Mouse (Mus musculus) embryonic facial prominence, embryonic 12.5 days (tissue): ENCODE measurements around the gene Ndnf. TPM values are rescaled to one million over a fixed set of nuclear protein-coding genes. Genes with fewer than 3 reads are reported as not detected.

Source experiments
- ATAC-seq: fragments of 200-750 bp; cut with Nextera tagmentation; 2 replicates; pipeline ENCODE4 v1.8.0; 2017; ENCODE audit not compliant: insufficient number of reproducible peaks, insufficient read depth, low FRiP score, low TSS enrichment
- H3K27ac ChIP-seq: fragments of 300-500 bp; sonication (generic); 2 replicates; pipeline ENCODE4 v1.5.1; 2016; ENCODE audit warnings: mild to moderate bottlenecking
- H3K27me3 ChIP-seq: fragments of 300-500 bp; sonication (generic); 2 replicates; pipeline ENCODE4 v1.6.1; 2016; ENCODE audit warnings: mild to moderate bottlenecking, moderate library complexity
- H3K36me3 ChIP-seq: fragments of 300-500 bp; sonication (generic); 2 replicates; pipeline ENCODE4 v1.6.1; 2016; ENCODE audit warnings: mild to moderate bottlenecking
- H3K4me1 ChIP-seq: fragments of 300-500 bp; sonication (generic); 2 replicates; pipeline ENCODE4 v1.6.1; 2016
- H3K4me2 ChIP-seq: fragments of 300-500 bp; sonication (generic); replicated peaks from 2 replicates; pipeline ENCODE4 v1.6.1; 2016; ENCODE audit warnings: mild to moderate bottlenecking, moderate library complexity
- H3K4me3 ChIP-seq: fragments of 300-500 bp; sonication (generic); 2 replicates; pipeline ENCODE4 v1.5.1; 2016; ENCODE audit warnings: mild to moderate bottlenecking
- H3K9ac ChIP-seq: fragments of 300-500 bp; sonication (generic); 2 replicates; pipeline ENCODE4 v1.6.1; 2016; ENCODE audit warnings: mild to moderate bottlenecking, moderate library complexity
- H3K9me3 ChIP-seq: fragments of 300-500 bp; sonication (generic); 2 replicates; pipeline ENCODE4 v1.6.1; 2016; ENCODE audit warnings: mild to moderate bottlenecking, moderate library complexity
- WGBS: fragments of 180-500 bp; shearing (Covaris S2); methylation state at CpG from one replicate; pipeline ENCODE4 v1.1.7; 2016; 5-methylcytosine and 5-hydroxymethylcytosine counted together
- polyA plus RNA-seq: library from polyadenylated mRNA; unstranded; fragments of >200 nt; fragmentation: Nextera tagmentation; extraction: Ambion mirVana; gene quantifications from 2 replicates; pipeline ENCODE4 v1.2.1, GENCODE M21; 2016

The Ndnf gene
- polyA plus RNA-seq, 1 experiment from 2014 or later, result 12.0 TPM

GRCm38 (mm10) chr6:65666295-65666694 lies 5.1 kb upstream of the Ndnf start:
- Histone ChIP-seq H3K27ac (no peak overlapping the region), H3K4me2 (no peak overlapping the region), H3K9me3 (no peaks in the 10 kb centered on the region), H3K4me1 (no peaks in the 10 kb centered on the region), H3K9ac (no peak overlapping the region), H3K27me3 (no peaks in the 10 kb centered on the region), H3K4me3 (no peak overlapping the region), H3K36me3 (no peaks in the 10 kb centered on the region)
- 80% methylated on average over 3 of the region's 3 CpGs for WGBS
- ATAC-seq, result no peak

DNA sequence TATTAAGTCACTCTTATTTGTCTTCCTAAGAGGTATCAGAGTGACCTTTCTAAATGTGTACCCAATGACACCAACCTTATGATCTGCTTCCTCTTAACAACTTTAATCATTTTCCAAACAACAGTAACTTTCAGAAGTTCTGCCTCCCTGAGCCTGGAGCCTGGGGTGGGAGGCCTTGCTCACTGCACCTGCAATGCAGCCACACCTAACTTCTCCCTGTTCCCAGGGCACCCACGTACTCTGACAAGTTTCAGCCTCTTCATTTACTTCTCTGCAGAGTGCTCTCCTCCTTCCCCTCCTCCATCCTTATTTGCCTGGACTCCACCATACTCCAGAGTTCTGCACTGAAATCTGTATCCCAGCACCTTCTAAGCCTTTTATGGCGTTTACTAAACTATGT lies 1.4 kb upstream of the Ndnf start:
- ATAC-seq, result no peak
- H3K4me1 ChIP-seq, result peaks cover 7% of the 10 kb centered on the region; the same call in 1 of the 2 replicates
- H3K36me3 ChIP-seq, result no peaks in the 10 kb centered on the region
- H3K27me3 ChIP-seq, result no peaks in the 10 kb centered on the region
- H3K9me3 ChIP-seq, result no peaks in the 10 kb centered on the region
- WGBS, result 46% methylated on average over 2 of the region's 2 CpGs
- H3K9ac ChIP-seq, result no peak overlapping the region
- H3K4me3 ChIP-seq, result no peak overlapping the region
- H3K4me2 ChIP-seq, result no peak overlapping the region
- no peak overlapping the region for H3K27ac ChIP-seq

DNA sequence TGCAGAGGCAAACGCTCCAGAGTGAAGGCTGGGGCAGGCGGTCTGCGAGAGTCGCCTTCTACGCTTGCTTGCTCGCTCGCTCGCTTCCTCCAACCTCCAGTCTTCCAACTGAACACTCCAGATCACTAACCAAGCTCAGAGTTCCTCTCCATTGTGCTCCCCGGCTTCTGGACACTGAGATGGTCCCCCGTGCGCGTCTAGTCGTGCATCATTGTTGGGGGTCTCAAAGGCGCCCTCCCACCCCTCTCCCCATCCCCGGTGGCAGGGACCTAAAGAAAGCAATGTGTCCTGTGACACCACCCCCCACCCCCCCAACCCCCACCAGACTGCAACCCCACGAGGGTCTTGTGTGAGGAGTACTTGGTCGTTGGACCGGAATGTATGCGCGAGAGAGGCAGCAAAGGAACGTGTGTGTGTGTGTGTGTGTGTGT lies 394 bp upstream of the Ndnf start:
- Histone ChIP-seq H3K9me3 (no peaks in the 10 kb centered on the region), H3K27ac (peak overlapping the region; percentile 72; the same call in 1 of the 2 replicates), H3K4me3 (peak overlapping the region; percentile 69), H3K9ac (peak overlapping the region; percentile 78), H3K36me3 (no peaks in the 10 kb centered on the region), H3K4me2 (peak overlapping the region; percentile 89), H3K4me1 (peaks cover 7% of the 10 kb centered on the region; the same call in 1 of the 2 replicates), H3K27me3 (no peaks in the 10 kb centered on the region)
- ATAC-seq, result peak; percentile 54
- WGBS, result under 1% methylated on average over 21 of the region's 21 CpGs

GRCm38 (mm10) chr6:65672131-65673031 lies 991 bp downstream of the Ndnf start:
- under 1% methylated on average over 57 of the region's 57 CpGs for WGBS
- peak overlapping the region; percentile 89 for H3K4me2 ChIP-seq
- H3K4me3 ChIP-seq, result peak overlapping the region; percentile 69
- H3K4me1 ChIP-seq, result peaks cover 7% of the 10 kb centered on the region; the same call in 1 of the 2 replicates
- H3K36me3 ChIP-seq, result no peaks in the 10 kb centered on the region
- ATAC-seq, result 0 out of 2 replicates have a peak, but pooled peaks have one; percentile 63
- H3K9ac ChIP-seq, result peak overlapping the region; percentile 78
- peak overlapping the region; percentile 18 for H3K27ac ChIP-seq
- no peaks in the 10 kb centered on the region for H3K9me3 ChIP-seq
- no peaks in the 10 kb centered on the region for H3K27me3 ChIP-seq

DNA sequence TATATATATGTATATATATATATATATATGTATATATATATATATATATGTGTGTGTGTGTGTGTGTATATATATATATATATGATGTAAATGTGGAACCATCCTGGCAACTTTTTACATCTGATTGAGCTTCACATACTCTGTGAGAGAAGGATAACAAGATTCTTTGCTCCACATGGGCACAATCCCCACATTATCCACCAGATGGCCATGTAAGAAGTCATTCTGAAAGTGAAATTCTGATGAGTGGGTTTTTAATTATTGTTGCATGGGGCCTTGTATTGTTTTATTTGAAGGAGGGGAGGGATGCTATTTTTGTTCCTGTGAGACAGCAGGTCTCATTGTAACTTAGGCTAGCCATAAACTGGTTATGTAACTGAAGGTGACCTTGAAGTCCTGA lies 22.5 kb downstream of the Ndnf start:
- Histone ChIP-seq H3K36me3 (no peaks in the 10 kb centered on the region), H3K9ac (no peak overlapping the region), H3K27me3 (no peaks in the 10 kb centered on the region), H3K4me1 (peaks cover 4% of the 10 kb centered on the region; the same call in 1 of the 2 replicates), H3K4me2 (no peak overlapping the region), H3K4me3 (no peak overlapping the region), H3K9me3 (no peaks in the 10 kb centered on the region), H3K27ac (no peak overlapping the region)
- no peak for ATAC-seq

DNA sequence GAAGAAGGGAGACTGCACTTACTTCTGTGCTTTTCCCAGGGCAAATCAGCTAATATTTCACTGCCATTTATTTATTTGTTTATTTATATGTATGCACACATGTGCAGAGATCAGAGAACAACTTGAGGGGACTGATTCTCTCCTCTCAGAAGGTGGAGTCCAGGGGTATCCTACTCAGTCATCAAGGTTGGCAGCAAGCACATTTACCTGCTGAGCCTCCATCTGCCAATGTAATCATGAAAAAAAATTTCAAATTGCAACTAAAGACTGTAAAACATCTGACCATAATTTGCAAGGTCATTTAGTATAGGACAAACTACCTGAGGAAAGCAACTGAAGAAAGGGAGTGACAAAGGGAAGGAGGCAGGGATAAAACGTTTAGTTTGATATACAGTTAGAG lies 49.3 kb downstream of the Ndnf start:
- H3K27me3 ChIP-seq, result no peaks in the 10 kb centered on the region
- no peak overlapping the region for H3K9ac ChIP-seq
- ATAC-seq, result no peak
- no peak overlapping the region for H3K4me3 ChIP-seq
- no peak overlapping the region for H3K4me2 ChIP-seq
- no peaks in the 10 kb centered on the region for H3K9me3 ChIP-seq
- H3K4me1 ChIP-seq, result no peaks in the 10 kb centered on the region
- no peak overlapping the region for H3K27ac ChIP-seq
- WGBS, result 60% methylated on average over 1 of the region's 1 CpGs
- H3K36me3 ChIP-seq, result no peaks in the 10 kb centered on the region

DNA sequence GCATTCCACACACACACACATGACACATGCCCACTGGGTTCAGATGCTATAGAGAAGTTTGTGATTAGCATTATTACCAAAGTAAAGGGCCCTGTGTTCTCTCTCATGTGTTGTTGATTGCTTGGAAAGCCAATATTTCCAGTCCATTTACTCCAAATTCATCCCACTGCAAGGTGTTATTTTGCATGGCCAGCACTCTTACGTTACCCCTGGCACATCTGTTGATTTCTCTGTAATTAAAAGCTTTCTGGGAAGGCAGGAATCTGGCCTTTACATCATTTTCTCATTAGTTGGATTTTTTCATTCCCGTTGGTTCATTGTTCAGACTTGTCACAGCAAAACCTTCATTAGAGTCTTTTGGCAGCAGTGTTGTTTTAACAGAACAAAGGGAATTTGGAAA lies 54.3 kb downstream of the Ndnf start:
- H3K4me1 ChIP-seq, result no peaks in the 10 kb centered on the region
- no peaks in the 10 kb centered on the region for H3K36me3 ChIP-seq
- no peak overlapping the region for H3K4me3 ChIP-seq
- no peak overlapping the region for H3K9ac ChIP-seq
- WGBS, result 43% methylated on average over 2 of the region's 2 CpGs
- H3K9me3 ChIP-seq, result no peaks in the 10 kb centered on the region
- no peaks in the 10 kb centered on the region for H3K27me3 ChIP-seq
- H3K27ac ChIP-seq, result no peak overlapping the region
- H3K4me2 ChIP-seq, result no peak overlapping the region
- ATAC-seq, result no peak

GRCm38 (mm10) chr6:65728261-65728660 lies 56.9 kb downstream of the Ndnf start:
- H3K4me3 ChIP-seq, result no peak overlapping the region
- H3K9ac ChIP-seq, result no peak overlapping the region
- no peaks in the 10 kb centered on the region for H3K9me3 ChIP-seq
- H3K27me3 ChIP-seq, result no peaks in the 10 kb centered on the region
- H3K4me1 ChIP-seq, result no peaks in the 10 kb centered on the region
- H3K36me3 ChIP-seq, result no peaks in the 10 kb centered on the region
- no peak overlapping the region for H3K27ac ChIP-seq
- WGBS, result 72% methylated on average over 3 of the region's 3 CpGs
- no peak for ATAC-seq
- H3K4me2 ChIP-seq, result no peak overlapping the region

DNA sequence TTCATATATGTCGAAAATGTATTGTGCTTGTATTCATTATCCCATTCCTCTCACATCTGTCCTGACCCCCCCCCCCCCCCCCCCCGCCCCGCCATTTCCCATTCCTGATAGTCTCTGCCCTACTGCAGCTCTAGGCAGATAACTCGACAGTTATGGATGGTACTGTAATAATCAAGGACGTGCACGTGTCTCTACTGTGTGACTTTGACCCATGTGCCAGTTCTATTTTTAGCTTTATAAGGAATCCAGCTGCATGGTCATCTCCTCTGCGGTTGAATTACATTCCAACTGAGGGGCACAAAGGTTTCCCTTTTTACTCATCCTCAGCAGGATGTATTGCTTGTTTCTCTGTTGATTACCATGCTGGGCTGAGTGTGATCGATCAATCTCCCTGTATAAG lies 68.1 kb downstream of the Ndnf start:
- ATAC-seq, result no peak
- Histone ChIP-seq H3K36me3 (no peaks in the 10 kb centered on the region), H3K4me3 (no peak overlapping the region), H3K27ac (no peak overlapping the region), H3K9me3 (no peaks in the 10 kb centered on the region), H3K27me3 (no peaks in the 10 kb centered on the region; the same call in 1 of the 2 replicates), H3K4me1 (no peaks in the 10 kb centered on the region), H3K9ac (no peak overlapping the region), H3K4me2 (no peak overlapping the region)
- 67% methylated on average over 6 of the region's 8 CpGs for WGBS

DNA sequence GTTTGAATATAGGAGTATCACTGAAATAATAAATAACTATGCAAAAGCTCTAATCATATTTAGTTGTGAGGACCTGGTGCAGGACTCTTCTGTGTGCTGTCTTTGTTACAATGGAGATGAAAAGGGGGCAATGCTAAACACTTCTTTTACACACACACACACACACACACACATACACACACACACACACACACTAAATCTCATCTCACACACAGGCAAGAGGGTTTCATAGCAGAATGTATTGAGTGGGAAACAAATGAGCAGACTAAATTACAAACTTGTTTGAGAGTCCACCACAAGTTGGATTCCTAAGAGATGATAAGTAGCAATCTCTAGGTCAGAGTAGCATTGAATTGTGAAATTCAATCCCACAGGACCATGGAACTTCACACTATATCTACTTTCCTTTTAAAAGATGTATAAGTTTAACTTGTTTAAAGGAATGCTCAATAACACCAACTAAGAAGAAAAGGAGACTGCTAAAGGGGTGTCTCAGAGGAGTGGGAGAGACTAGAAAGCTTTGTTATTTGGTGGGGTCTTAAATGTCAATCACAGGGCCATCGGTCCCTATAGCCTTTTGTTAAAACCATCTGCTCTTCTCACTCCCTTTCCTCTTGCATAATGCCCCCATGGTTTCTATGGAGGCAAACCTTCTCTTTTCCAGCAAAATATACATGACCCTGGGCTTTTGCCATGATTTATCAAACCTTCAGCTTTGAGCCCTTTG lies 71.9 kb downstream of the Ndnf start:
- no peaks in the 10 kb centered on the region for H3K27me3 ChIP-seq
- H3K4me1 ChIP-seq, result no peaks in the 10 kb centered on the region
- WGBS, result 54% methylated on average over 1 of the region's 1 CpGs
- H3K27ac ChIP-seq, result no peak overlapping the region
- no peak overlapping the region for H3K9ac ChIP-seq
- H3K4me2 ChIP-seq, result no peak overlapping the region
- no peak for ATAC-seq
- H3K9me3 ChIP-seq, result no peaks in the 10 kb centered on the region
- no peaks in the 10 kb centered on the region for H3K36me3 ChIP-seq
- H3K4me3 ChIP-seq, result no peak overlapping the region

- ATAC-seq, result no peak
- Histone ChIP-seq H3K4me3 (no peak overlapping the region), H3K27me3 (no peaks in the 10 kb centered on the region), H3K4me2 (no peak overlapping the region), H3K36me3 (no peaks in the 10 kb centered on the region), H3K9me3 (no peaks in the 10 kb centered on the region), H3K9ac (no peak overlapping the region), H3K4me1 (no peaks in the 10 kb centered on the region), H3K27ac (no peak overlapping the region)
Measured at GRCm38 (mm10) chr6:65743871-65744202, 72.4 kb downstream of the Ndnf start.

DNA sequence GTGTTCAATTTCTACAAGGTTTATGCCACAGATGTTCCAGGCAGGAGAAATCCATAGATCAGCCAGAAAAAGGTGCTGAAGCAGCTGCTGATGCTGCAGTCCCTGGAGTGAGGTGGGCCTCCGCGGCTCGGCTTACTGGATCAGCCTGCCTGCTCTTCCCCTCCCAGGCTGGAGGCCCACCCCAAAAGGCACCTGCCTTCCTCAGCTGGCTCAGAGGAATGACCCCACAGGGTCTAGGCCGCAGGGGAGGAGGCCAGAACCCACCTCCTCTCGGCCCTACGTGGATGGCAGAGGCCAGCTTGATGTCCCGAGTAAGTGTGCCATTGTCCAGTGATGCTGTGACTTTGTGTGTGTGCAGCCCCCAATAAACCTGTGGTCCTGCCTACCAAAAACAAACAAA lies 86.8 kb downstream of the Ndnf start:
- Histone ChIP-seq H3K36me3 (no peaks in the 10 kb centered on the region), H3K27ac (no peak overlapping the region), H3K9me3 (no peaks in the 10 kb centered on the region), H3K4me2 (no peak overlapping the region), H3K9ac (no peak overlapping the region), H3K4me1 (peaks cover 9% of the 10 kb centered on the region), H3K4me3 (no peak overlapping the region), H3K27me3 (no peaks in the 10 kb centered on the region)
- no peak for ATAC-seq
- 46% methylated on average over 7 of the region's 7 CpGs for WGBS
